Mouse (Mus musculus) kidney, postnatal 4 days (tissue): Measurements from ENCODE around the gene Tlcd2.

Experiments used
- DNase-seq, 2 experiments: peaks; one replicate each; pipeline ENCODE4 v3.0.0; 2021; ENCODE audit warnings: mixed read lengths in 2 of 2

Gene Tlcd2

DNA sequence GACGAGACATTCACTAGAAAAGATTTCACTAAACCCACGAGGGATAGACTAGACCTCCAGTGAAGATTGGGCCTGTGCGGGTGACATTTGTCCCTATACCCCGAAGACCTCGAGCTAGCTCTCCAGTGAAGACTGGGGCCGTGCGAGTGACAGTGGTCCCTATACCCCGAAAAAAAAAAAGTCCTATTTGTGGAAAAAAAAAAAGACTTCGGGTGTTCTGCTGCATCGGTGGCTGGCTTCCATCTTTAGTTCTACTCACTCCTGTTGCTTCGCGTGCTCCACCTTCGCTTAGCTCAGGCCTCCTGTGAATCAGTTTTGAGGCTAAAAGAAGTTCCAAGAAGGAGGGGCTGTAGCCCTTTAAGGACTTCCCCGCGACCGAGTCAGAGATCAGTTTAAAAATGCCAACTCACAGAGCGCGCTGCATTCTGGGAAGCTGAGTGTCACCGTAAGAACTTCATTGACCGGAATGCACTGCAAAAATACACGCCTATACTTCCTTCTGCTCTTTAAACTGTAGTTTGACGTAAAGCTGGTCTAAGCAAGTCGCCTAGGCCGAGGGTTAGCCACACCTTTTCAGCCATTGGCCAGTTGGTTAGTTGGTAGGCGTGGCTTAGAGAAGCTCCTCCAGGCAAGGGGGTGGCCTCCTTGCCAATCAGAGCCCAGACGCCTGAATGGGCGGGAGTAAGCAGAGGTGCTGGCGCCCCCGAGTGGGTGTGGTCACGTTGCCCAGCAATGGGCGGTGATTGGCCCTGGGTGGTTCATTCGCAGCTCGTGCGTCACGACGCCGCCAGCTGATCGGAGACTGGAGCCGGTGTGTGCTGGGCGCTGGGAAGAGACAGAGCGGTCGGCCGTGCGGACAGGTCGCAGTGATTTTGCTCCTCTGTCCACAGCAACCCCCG lies at the start of gene Tlcd2:
TSS of gene Tlcd2 (plus strand) at position 872 of the 899 bp plus-strand sequence.
- DNase-seq, result peak; percentile 99 to 100

DNA sequence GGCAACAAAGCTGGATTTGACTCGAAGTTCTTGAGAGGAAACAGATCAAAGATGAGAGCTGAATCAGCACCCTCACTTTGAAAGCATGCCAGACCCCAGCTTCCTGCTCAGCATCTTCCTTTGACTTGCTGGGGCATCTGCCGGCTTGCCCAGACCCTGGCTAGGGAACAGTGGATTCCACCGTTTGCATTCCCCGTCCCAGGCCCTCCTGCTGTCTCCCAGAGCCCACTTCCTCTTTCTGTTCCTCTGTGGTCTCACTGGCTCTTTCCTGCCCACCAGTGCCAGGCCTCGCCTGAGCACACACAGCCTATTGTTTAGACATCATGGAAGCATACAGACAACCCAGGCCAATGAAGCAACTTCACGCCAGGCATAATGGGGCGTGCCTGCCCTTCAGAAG lies 46.4 kb upstream of the Tlcd2 start:
- DNase-seq, result no peak

GRCm38 (mm10) chr11:75415994-75416393 lies 45.5 kb upstream of the Tlcd2 start:
- no peak for DNase-seq

DNA sequence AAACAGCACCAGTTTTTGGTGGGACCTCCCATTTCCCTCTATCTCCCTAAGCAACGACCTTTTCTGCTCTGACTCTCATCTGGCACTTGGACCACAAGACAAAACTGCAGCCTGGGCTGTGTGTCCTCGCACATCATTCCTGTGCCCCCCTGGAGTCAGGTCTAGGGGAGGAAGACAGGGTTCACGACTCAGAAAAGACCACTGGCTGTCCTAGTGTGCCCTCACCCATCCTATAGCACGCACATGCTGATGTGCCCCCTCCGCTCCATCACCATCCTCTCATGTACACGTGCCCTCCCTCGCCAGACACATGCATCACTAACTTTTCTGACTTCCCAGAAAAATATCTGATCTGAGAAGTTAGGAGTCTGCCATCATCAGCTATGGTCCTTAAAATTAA lies 41.5 kb upstream of the Tlcd2 start:
- DNase-seq, result no peak

- no peak for DNase-seq
These were observed 40.6 kb upstream of the Tlcd2 start for GRCm38 (mm10) chr11:75420810-75421374.

DNA sequence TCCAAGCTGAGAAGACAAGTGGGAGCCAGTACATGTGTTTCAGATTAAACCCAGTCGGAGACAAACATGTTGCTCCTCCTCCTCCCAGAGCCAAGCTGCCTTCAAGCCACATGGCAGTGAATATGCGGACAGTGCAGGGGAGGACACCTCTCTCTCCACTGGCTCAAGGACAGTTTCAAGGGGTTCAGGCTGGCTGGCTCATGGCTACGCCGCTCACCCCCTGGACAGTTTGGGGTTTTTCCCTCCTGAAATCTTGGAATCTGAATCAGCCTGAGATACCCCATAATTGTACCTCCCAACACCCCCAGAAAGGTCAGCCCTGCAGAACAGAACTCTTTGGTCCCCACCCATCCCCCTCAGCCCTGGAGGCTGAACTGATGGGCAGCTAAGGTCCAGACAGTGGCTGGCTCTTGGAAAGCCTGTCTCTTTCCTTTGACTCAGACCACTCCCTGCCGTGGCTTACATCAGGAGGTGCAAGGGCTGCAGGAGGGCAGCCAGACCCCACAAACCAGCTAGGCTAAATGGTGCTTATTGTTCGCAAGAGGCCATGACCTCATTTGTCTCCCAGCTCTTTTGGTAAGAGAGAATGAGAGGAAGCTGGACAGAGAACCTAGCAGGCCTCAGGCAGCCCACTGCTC lies 40.0 kb upstream of the Tlcd2 start:
- no peak for DNase-seq

DNA sequence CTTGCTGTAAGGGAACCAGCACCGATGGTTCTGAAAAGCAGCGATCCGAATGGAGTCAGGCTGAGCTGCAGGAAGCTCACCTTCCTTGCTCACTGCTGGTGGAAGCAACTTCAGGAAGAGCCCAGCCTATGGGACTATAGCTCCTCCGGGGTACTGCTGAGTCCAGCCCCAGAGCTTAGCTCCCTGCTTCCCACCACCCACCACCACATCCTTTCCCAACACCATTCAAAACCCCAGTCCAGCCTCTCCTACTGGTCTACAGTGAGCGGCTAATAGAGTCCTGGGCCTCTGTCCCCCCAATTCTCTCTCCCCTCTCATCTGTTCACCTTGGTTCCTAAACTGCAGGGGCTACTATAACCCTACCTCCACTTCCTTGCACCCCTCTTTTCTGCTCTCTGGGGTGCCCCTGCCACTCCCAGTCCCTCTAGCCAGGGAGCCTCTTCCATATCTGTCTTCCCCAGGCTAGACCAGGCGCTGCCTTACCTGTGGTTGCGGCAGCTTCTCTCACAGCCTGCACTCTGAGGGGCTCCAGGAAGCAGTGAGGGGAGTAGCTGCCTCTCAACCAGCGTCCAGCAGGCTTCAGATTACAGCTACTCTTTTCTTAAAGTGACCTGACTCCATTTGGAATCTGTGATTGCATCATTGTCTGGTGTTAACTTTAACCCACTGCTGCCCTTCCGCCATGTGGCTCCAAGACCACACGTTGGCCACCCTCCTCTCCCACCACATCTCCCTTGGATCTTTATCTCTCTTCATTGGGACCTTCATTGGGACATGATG lies 39.3 kb upstream of the Tlcd2 start, which contains the start of gene Serpinf1:
TSS of gene Serpinf1 (minus strand) at position 689 of the 780 bp plus-strand sequence.
- DNase-seq, result no peak

GRCm38 (mm10) chr11:75423091-75423490 lies 38.4 kb upstream of the Tlcd2 start:
- no peak for DNase-seq

DNA sequence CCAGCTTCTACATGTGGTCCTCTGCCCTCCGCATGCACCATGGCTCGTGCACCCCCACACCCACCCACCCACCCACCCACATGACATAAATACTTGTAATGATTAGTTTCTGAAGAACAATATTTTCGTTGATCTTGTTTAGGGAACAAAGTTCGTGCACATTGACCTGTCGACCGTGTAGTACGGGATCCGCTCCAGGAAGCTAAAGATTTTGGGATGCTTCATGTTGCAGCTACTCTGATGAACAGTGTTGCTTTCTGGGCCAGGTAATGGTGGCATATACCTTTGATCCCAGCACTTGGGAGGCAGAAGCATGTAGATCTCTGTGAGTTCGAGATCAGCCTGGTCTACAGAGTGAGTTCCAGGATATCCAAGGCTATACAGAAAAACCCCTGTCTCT lies 37.5 kb upstream of the Tlcd2 start:
- DNase-seq, result no peak

GRCm38 (mm10) chr11:75424459-75424858 lies 37.1 kb upstream of the Tlcd2 start:
- DNase-seq, result no peak

GRCm38 (mm10) chr11:75429019-75429705 lies 32.4 kb upstream of the Tlcd2 start:
- DNase-seq, result no peak

GRCm38 (mm10) chr11:75431307-75431706 lies 30.2 kb upstream of the Tlcd2 start:
- DNase-seq, result no peak

DNA sequence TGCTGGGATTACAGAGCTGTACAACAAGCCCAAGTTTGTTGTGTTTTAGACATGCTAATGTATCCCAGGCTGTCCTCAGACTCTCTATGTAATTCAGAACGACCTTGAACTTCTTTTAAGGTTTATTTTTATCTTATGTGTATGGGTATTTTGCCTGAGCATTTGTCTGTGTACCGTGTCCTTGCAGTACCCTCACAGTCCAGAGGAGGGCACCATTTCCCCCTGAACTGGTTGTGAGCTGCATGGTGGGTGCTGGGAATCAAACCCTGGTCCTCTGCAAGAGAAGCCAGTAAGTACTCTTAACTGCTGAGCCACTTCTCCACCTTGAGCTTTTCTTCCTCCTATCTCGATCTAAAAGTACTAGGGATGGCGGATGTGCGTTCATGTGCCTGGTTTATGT lies 27.4 kb upstream of the Tlcd2 start:
- DNase-seq, result no peak

GRCm38 (mm10) chr11:75438194-75438593 lies 23.3 kb upstream of the Tlcd2 start:
- no peak for DNase-seq

- DNase-seq, result peak in 1 of 2 experiments; percentile 8
These were observed 22.7 kb upstream of the Tlcd2 start for GRCm38 (mm10) chr11:75438804-75439203.

DNA sequence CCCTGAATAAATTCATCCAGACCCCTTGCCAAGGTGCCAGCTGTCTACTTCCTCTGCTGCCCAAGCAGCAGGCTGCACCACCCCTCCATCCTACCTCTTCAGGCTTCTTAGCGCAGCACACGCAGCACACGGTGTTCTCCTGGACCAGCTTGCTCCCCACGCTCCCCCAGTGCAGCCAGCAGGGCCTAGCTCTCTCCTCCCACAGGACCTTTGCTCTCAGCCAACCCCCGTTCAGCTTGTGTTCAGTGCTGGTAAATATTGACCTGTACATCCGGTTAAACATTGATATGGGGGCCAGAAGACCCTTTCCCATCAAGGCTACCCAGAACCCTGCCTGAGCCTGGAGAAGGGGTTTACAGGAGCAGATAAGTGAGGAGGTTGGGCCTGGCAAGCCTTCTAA lies 22.2 kb upstream of the Tlcd2 start, which contains the start of gene Serpinf2:
TSS of gene Serpinf2 (minus strand) at position 229 of the 400 bp plus-strand sequence.
- DNase-seq, result peak in 1 of 2 experiments; percentile 47

DNA sequence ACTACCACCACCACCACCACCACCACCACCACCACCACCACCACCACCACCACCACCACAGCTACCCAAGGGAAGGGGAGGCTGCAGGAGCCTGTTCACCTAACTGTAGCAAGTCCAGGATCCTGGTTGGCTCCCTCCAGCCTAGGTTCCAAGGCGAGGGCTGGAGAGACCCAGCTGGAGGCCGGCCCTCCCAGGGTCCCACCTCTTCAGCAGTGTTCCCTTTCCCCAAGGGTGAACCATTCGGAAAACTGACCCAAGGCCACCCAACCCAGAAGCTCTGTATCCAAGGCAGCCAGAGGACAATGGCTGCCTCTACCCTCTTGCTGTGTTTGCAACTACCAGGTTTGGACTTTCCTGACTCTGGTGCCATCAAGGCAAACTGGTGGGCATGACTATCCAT lies 21.6 kb upstream of the Tlcd2 start:
- no peak for DNase-seq

DNA sequence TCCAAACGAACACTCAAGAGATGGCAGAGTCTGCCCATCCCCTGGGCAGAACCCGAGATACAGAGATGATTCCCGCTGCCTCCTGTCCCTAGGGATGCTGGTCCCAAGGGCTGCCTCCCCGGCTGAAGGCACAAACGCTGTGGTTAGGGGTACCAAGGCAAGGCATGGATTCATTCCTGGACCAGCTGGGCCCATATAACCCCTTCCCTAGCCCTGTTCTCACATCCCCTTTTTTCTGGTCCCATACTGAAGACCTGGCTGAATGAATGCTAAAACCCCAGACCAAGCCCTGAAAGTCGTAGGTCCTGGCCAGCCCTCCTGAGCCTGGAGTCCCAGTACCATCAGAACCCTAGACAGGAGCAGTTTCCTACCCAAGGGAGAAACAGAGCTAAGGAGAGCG lies 20.5 kb upstream of the Tlcd2 start:
- no peak for DNase-seq

DNA sequence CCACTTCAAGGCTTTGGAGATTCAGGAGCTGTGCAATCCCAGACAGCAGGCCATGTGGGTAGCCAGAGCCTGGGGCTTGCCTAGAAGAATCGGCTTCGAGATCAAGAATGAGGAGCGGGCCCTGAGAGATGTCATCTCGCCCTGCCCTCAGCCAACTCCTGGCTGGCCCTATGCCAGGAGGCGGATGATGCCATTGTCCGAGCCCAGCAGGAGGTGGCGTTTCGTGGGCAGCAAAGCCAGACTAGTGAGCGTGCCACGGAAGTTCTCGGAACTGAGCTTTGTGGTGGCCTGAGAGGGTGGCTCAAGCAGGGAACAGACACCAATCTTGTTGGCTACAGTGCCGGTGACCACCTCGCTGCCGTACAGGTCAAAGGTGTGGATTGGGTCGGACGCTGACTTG lies 19.9 kb upstream of the Tlcd2 start:
- DNase-seq, result peak in 1 of 2 experiments; percentile 9

- DNase-seq, result peak; percentile 63 to 73
These were observed 17.8 kb upstream of the Tlcd2 start for GRCm38 (mm10) chr11:75443711-75444110.

DNA sequence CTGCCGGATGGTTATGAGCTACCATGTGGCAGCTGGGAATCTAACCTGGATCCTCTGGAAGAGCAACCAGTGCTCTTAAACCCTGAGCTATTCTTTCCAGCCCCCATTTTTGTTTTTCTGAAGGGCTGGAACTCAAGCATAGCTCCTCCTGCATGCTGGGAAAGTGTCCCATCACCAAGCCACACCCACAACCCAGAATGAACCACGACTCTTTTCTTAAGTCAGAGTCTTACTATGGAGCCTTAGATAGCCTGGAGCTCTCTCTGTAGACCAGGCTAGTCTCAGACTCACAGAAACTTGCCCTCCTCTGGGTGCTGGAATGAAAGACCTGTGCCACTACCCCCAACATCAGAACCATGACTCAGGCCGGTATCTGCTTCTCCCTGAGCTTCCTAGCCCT lies 12.9 kb upstream of the Tlcd2 start:
- no peak for DNase-seq

DNA sequence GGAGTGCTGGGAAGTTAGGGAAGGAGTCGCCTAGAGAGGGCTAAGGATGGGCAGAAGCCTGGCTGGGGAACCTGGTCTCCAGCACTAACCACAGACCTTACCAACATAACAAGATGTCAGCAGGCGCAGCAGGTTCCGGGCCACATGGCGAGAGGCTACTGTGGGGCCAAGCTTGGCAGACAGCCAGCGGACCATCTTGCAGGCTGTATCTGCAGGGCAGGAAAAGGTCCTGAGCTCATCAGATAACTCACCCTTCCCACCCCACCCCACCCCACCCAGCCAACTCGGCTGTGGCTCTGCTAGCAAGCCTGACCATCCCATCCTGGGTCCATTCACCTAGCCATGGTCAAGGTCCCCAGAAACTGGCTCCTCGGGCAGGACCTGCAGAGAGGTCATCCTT lies 11.8 kb upstream of the Tlcd2 start:
- DNase-seq, result no peak
